Mouse (Mus musculus): ENCODE measurements at regions not wholly inside any gene's neighbourhood (a gene's known extent, or its start where the extent isn't known, plus 50 kb on each side); places are given as distances from the start of the nearest gene placed in this dataset.

DNA sequence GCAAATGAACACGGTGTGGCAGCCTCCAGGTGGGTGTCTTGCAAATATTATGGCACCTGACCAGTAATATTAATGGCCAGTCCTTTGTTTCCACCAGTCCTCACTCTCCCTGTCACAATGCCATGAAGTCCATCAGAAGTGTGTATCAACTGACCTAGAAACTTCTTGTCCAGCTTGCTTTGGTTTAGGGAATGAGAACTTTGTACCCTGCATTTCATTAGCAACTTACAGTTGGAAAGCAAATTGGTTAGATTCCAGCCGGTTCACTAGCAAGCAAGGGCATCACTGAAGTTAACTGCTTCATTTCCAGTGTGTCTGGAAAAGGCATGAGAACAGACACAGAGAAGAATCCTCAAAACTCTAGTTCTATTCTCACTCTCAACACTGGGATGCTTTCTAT, 178.1 kb upstream of the Lyplal1 start:
- DNase-seq (ENCODE audit: low spot score) = no peak

GRCm38 (mm10) chr1:186294635-186295034, 177.5 kb upstream of the Lyplal1 start:
- no peak for DNase-seq (ENCODE audit: low spot score)

DNA sequence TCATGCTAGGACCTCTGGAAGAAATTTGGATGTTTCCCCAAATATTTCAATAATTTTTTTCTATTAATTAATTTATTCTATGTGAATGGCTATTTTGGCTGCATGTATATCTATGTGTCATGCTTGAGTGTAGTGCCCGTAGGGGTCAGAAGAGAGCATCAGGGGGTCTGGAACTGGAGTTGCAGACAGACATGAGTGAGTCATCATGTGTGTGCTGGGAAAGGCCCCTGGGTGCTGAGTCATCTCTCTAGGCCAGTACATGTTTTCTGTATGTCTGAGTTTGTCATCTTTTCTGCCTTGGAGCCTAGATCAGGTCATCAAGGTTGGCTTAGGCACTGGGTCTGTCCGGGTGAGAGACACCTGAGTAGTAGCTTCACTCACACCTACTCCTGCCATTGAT, 172.0 kb upstream of the Lyplal1 start:
- no peak for DNase-seq (ENCODE audit: low spot score)

GRCm38 (mm10) chr1:186287831-186288230, 170.7 kb upstream of the Lyplal1 start:
- DNase-seq (ENCODE audit: low spot score) = no peak

DNA sequence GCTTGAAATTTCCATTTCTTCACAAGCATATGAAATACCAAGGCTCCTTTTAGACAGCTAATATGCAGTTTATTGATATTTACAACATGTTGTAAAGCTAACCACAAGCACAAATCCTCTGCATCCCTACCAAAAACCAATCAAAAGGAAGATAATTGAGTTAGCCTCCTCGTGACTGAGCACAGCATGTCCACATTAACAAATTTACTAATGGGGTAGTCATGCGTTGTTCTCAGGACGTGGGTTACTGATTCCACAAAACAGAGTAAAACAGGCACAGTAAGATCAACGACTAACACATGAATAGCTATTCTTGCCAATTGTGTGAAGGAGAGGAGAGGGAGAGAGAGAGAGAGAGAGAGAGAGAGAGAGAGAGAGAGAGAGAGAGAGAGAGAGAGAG, 169.3 kb upstream of the Lyplal1 start:
- no peak for DNase-seq (ENCODE audit: low spot score)

DNA sequence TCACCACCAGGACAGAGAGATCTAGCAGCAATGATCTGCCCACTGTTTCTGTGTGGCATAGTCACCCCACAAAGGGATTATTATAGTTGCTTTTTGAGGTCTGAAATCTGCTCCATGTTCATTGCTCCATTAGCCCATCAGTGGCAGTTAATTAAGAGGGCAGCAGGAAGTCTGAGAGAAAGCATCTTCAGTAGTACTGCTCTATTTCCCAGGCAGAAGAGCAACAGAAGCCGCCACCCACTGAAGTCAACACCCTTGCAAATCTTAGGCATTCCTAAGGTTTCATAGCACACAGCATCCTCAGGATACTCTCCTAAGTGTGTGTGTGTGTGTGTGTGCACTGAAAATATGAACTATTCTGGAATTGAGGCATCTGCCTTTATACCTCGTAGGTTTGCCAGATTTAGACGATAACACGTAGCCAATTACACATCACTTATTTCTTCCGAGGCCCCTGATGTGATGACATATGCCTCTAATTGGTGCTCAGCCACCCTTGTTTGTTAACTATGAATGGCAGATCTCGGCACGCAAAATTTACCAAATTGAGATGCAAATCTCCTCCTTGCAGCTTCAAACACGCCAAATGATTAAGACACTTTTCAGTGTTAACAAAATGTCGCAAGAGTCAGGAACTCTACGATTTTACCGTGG, 161.0 kb upstream of the Lyplal1 start:
- DNase-seq (ENCODE audit: low spot score) = no peak

- no peak for DNase-seq (ENCODE audit: low spot score)
Measured at GRCm38 (mm10) chr1:186271436-186271835, 154.3 kb upstream of the Lyplal1 start.

- DNase-seq (ENCODE audit: low spot score) = no peak
Measured at GRCm38 (mm10) chr1:186267317-186267716, 150.2 kb upstream of the Lyplal1 start.

DNA sequence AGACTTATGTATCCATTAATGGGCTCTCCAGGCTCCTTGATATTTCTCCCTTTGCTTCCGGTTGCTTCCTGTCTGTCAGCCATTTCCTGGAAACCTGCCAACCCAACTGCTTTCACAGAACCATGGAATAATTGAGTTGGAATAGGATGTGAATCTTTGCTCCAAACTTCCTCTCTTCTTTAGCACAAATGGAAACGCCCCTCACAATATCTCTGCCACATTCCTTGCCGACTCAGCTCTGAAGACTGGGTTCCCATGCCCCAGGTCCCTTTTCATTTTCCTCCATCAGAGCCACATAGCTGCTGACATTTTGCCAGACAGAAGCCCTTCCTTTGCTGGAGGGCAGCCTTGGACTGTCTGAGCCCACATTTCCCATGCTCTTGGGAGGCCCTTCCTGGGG, 147.5 kb upstream of the Lyplal1 start:
- peak; percentile 54 for DNase-seq (ENCODE audit: low spot score)

GRCm38 (mm10) chr1:186263955-186264354, 146.8 kb upstream of the Lyplal1 start:
- no peak for DNase-seq (ENCODE audit: low spot score)

DNA sequence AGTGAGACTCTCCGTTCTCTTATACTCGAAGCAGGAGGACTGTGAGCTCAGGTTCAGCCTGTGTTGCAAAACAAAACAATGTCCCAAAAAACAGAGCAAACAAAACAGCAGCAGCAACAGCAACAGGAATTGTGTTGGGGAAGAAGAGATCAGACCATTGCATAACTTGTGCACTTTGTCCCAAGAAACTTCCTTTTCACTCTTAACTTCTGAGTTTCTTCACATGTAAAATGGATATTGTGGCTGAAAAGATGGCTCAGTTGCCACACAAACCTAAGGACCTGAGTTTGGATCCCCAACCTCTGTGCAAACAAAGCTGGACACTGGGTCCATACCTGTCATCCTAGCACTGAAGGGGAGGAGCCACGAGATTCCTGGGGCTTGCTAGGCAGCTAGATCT, 146.1 kb upstream of the Lyplal1 start:
- no peak for DNase-seq (ENCODE audit: low spot score)

DNA sequence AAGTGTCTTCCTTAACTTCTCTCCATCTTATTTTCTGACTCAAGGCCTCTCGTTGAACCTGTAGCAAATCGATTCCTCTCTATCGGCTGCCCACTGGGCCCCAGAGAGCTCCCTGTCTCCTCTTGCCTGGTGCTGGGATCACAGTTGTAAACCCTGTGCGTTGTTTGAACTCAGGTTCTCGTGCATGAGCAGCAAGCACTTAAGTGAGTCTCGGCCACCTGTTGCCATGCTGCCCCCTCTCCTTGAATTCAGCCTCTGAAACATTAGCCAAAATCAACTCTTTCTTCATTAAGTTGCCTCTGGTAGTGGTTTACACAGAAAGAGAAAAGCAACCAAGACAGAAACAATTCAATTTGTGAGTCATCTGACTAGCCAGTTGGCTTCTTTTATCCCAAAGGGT, 144.9 kb upstream of the Lyplal1 start:
- no peak for DNase-seq (ENCODE audit: low spot score)

DNA sequence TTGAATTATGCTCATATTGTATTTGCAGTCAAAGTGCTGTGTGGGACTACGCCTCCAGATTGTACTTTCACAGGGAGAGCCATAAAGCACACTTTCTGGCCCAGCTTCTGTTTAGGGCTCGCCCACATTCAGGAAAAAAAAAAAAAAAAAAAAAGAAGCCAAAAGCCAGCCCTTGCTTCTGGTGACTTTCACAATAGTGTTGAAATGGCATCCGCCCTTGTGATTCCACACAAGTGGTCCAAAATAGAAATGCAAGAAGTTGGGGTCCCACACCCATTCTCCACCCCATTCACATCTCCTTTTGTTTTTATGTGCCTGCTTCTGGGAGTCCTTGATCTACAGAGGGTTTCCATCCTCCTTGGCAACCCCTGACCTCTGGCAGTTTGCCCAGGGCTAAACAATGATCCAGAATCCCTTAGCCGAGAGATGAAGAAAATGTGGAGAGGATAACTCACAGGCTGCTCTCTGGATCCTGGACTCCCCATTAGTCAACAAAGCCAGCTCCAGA, 144.3 kb upstream of the Lyplal1 start:
- DNase-seq (ENCODE audit: low spot score) = peak; percentile 81

DNA sequence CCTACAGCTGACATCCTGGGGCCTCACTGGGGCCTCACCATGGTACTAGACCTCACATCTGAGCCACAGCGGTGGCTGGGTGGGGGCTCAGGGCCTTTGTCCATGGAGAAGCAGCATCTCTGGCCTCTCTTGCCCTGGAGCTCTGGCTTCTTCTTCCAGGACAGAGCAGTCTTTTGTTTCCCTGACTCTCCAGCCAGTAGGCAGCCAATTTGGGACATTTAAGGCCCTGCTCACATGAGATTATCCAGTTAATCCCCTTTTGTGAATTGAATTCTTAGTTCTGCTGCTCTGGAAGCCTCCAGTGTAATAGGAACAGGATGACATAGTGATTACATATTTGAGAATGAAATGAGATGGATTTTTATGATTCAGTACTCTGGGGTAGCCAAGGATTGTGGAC, 140.5 kb upstream of the Lyplal1 start:
- no peak for DNase-seq (ENCODE audit: low spot score)

- no peak for DNase-seq (ENCODE audit: low spot score)
Measured at GRCm38 (mm10) chr1:186255476-186256080, 138.5 kb upstream of the Lyplal1 start.

- no peak for DNase-seq (ENCODE audit: low spot score)
Measured at GRCm38 (mm10) chr1:186254500-186254899, 137.4 kb upstream of the Lyplal1 start.

- no peak for DNase-seq (ENCODE audit: low spot score)
Measured at GRCm38 (mm10) chr1:186252551-186252950, 135.4 kb upstream of the Lyplal1 start.

DNA sequence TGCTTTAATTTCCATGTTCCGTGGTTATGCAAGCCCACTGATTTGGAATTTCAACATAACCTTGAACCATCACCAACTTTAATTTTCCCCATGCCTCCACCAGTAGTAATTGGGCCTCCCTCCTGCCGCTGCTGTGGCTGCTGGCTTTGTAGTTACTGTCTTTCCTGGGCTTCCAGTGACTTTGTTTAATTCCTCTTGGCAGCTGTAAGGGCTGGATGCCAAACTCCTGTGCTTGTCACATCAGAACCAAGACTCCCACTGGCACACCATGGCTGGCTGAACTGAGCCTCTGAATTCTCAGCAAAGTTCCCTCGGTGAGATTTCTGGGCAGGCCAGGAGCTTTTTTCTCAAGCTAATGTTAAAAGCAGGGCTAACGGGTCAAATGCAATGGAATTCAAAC, 133.2 kb upstream of the Lyplal1 start:
- DNase-seq (ENCODE audit: low spot score) = peak; percentile 60

DNA sequence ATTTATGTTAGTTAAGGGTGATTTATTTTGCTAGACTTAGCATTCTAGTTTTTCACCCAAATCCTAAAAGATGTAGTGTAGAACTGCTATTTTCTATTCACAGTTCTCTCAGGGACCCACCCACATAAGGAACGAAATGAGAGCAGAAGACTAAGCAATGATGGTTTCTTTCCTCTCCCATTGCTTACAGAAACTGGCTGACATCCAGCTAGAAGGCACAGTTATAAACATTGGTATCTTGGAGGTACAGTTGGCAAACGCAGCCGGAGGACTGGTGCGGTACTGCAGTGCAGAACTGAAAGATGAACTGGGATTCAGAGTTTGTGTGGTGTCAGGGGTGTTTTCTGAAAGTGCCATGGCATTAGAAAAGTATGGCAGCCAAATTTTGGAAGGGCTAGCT, 132.1 kb upstream of the Lyplal1 start:
- DNase-seq (ENCODE audit: low spot score) = no peak

GRCm38 (mm10) chr1:186245723-186246440, 128.8 kb upstream of the Lyplal1 start:
- no peak for DNase-seq (ENCODE audit: low spot score)

GRCm38 (mm10) chr1:186241112-186241511, 124.0 kb upstream of the Lyplal1 start:
- no peak for DNase-seq (ENCODE audit: low spot score)

DNA sequence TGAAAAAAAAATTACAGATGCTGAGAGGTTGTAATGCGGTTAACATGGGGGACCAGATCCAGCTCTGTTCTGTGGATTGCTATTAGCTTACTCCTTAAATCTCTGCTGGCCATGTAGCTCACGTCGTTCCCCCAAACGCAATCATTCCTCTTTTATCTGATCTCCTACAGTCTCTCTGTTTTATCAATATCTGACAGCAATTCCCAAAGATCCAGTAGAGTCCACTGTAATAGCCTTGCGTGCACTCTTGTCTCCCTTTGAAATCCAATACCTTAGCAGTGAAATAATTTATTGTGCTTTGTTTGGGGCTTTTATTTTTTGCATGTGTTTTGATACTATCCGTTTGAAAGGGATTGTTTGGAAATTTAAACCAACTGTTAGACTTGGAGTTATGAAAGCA, 120.4 kb upstream of the Lyplal1 start:
- DNase-seq (ENCODE audit: low spot score) = no peak

- no peak for DNase-seq (ENCODE audit: low spot score)
Measured at GRCm38 (mm10) chr1:186236267-186237020, 119.3 kb upstream of the Lyplal1 start.

Data from testis, postnatal 10 days (tissue).